Mouse (Mus musculus) left cerebral cortex, postnatal 36 days (tissue): Measurements from ENCODE around the gene A530016L24Rik. TPM values are rescaled to one million over a fixed set of nuclear protein-coding genes. Genes with fewer than 3 reads are reported as not detected.
A peak's percentile ranks its signal among the peaks of the same experiment; 100 is the strongest.

Experiments used
- DNase-seq, 2 experiments: peaks; one replicate each; pipeline ENCODE4 v3.0.0; 2021 to 2022; ENCODE audit warnings: low spot score in 2 of 2, mixed read lengths in 1 of 2
- intact Hi-C: fragments of 180-260 bp; cut with DNase I; formaldehyde crosslinking; loops from one replicate; pipeline ENCODE4 v1.15.1; 2025
- total RNA-seq, 2 experiments: library from RNA; stranded (reverse); gene quantifications; 2 replicates each; pipeline ENCODE4 v1.2.3; 2021

A530016L24Rik gene
- total RNA-seq, result under 1 TPM in 1 of 2 experiments, not detected in 1; 0.22 TPM

GRCm38 (mm10) chr12:112489134-112489533 lies at the start of gene A530016L24Rik:
TSS of gene A530016L24Rik (plus strand) at chr12:112489448.
- intact Hi-C loops, result no loop called here

GRCm38 (mm10) chr12:112439993-112440392 lies 49.3 kb upstream of the A530016L24Rik start:
- no peak for DNase-seq
- intact Hi-C loops, result no loop called here

More at GRCm38 (mm10) chr12:112489134-112489533, at the start of gene A530016L24Rik:
- no peak for DNase-seq

GRCm38 (mm10) chr12:112449144-112449827 lies 40.0 kb upstream of the A530016L24Rik start:
- no peak for DNase-seq
- intact Hi-C loops, result no loop called here

GRCm38 (mm10) chr12:112449828-112450180 lies 39.4 kb upstream of the A530016L24Rik start:
- no peak for DNase-seq
- intact Hi-C loops, result no loop called here

- intact Hi-C loops, result no loop called here
These were observed 38.4 kb upstream of the A530016L24Rik start for GRCm38 (mm10) chr12:112450883-112451282.

GRCm38 (mm10) chr12:112451381-112451780 lies 37.9 kb upstream of the A530016L24Rik start:
- intact Hi-C loops, result no loop called here
- DNase-seq, result no peak

More at GRCm38 (mm10) chr12:112450883-112451282, 38.4 kb upstream of the A530016L24Rik start:
- DNase-seq, result no peak

- intact Hi-C loops, result no loop called here
- no peak for DNase-seq
These were observed 37.4 kb upstream of the A530016L24Rik start for GRCm38 (mm10) chr12:112451826-112452225.

GRCm38 (mm10) chr12:112456144-112456713 lies 33.0 kb upstream of the A530016L24Rik start:
- intact Hi-C loops, result no loop called here
- no peak for DNase-seq

- DNase-seq, result peak; percentile 59 to 66
- intact Hi-C loops, result no loop called here
These were observed 31.4 kb upstream of the A530016L24Rik start for GRCm38 (mm10) chr12:112457839-112458238.

GRCm38 (mm10) chr12:112462423-112462822 lies 26.8 kb upstream of the A530016L24Rik start:
- DNase-seq, result no peak
- intact Hi-C loops, result no loop called here

- intact Hi-C loops, result no loop called here
- no peak for DNase-seq
These were observed 26.0 kb upstream of the A530016L24Rik start for GRCm38 (mm10) chr12:112463209-112463608.

- no peak for DNase-seq
- intact Hi-C loops, result no loop called here
These were observed 25.4 kb upstream of the A530016L24Rik start for GRCm38 (mm10) chr12:112463750-112464444.

GRCm38 (mm10) chr12:112464516-112464915 lies 24.7 kb upstream of the A530016L24Rik start:
- intact Hi-C loops, result no loop called here
- no peak for DNase-seq

GRCm38 (mm10) chr12:112465928-112466327 lies 23.3 kb upstream of the A530016L24Rik start:
- intact Hi-C loops, result no loop called here
- DNase-seq, result no peak

GRCm38 (mm10) chr12:112467387-112467786 lies 21.9 kb upstream of the A530016L24Rik start:
- DNase-seq, result no peak
- intact Hi-C loops, result no loop called here

- intact Hi-C loops, result no loop called here
These were observed 19.9 kb upstream of the A530016L24Rik start for GRCm38 (mm10) chr12:112469393-112469792.

GRCm38 (mm10) chr12:112470216-112470615 lies 19.0 kb upstream of the A530016L24Rik start:
- intact Hi-C loops, result no loop called here
- DNase-seq, result no peak

More at GRCm38 (mm10) chr12:112469393-112469792, 19.9 kb upstream of the A530016L24Rik start:
- DNase-seq, result no peak

- peak; percentile 71 to 78 for DNase-seq
These were observed 15.5 kb upstream of the A530016L24Rik start for GRCm38 (mm10) chr12:112473777-112474176.

GRCm38 (mm10) chr12:112489535-112489934 lies 287 bp downstream of the A530016L24Rik start:
- intact Hi-C loops, result no loop called here
- DNase-seq, result no peak

More at GRCm38 (mm10) chr12:112473777-112474176, 15.5 kb upstream of the A530016L24Rik start:
- intact Hi-C loops, result loop anchor here (1.0 to 2.0 kb wide), 2 partner anchors 63 to 328 kb away; no protein-coding TSS in a partner anchor

- DNase-seq, result no peak
- intact Hi-C loops, result no loop called here
These were observed 1.2 kb downstream of the A530016L24Rik start for GRCm38 (mm10) chr12:112490444-112490939.
